Mouse (Mus musculus) ES-Bruce4 (cell line): ENCODE measurements around the gene Zrsr2.

ENCODE experiments used
- CTCF ChIP-seq: IDR thresholded peaks from one replicate; pipeline ENCODE4 v1.8.1; 2011; ENCODE audit warnings: low read depth, low read length
- EP300 ChIP-seq: IDR thresholded peaks from 2 replicates; pipeline ENCODE4 v1.6.1; 2011; ENCODE audit warnings: low read depth, low read length; ENCODE audit not compliant: insufficient read depth
- POLR2A ChIP-seq: IDR thresholded peaks from one replicate; pipeline ENCODE4 v1.8.1; 2011; ENCODE audit warnings: low read length; ENCODE audit not compliant: insufficient read depth

GRCm38 (mm10) chrX:163957381-163957780 lies 1.1 kb downstream of the Zrsr2 start:
- no peak for TF ChIP-seq POLR2A
- no peak for TF ChIP-seq EP300
- no peak for TF ChIP-seq CTCF
